Mouse (Mus musculus) megakaryocyte, embryonic 14.5 days (primary cell): ENCODE measurements around the gene Ttyh1. TPM values are rescaled to one million over a fixed set of nuclear protein-coding genes. Genes with fewer than 3 reads are reported as not detected.
"Not testable (repeated sequence)": the region's sequence is repeated elsewhere in the genome, so short reads cannot be mapped to it uniquely, and the experiment has no call there.

ENCODE experiments used
- H3K27me3 ChIP-seq: replicated peaks from 2 replicates; pipeline ENCODE3; 2012; ENCODE audit warnings: inconsistent platforms
- H3K36me3 ChIP-seq: replicated peaks from 2 replicates; pipeline ENCODE3; 2012; ENCODE audit warnings: low read length, inconsistent platforms, mixed read lengths
- H3K4me1 ChIP-seq: 2 replicates; pipeline ENCODE4 v1.6.1; 2012; ENCODE audit warnings: inconsistent platforms
- H3K4me3 ChIP-seq: replicated peaks from 2 replicates; pipeline ENCODE3; 2012; ENCODE audit warnings: moderate library complexity, mild to moderate bottlenecking, inconsistent platforms
- H3K9me3 ChIP-seq: 2 replicates; pipeline ENCODE4 v1.6.1; 2012; ENCODE audit warnings: inconsistent platforms
- FLI1 ChIP-seq: IDR thresholded peaks from 2 replicates; pipeline ENCODE4 v1.6.1; 2012; ENCODE audit warnings: low read length, inconsistent platforms, mixed read lengths
- GATA1 ChIP-seq: IDR thresholded peaks from 3 replicates; pipeline ENCODE4 v1.6.1; 2012; ENCODE audit warnings: mixed read lengths, low read length, inconsistent platforms, borderline replicate concordance
- polyA plus RNA-seq: library from polyadenylated mRNA; stranded (reverse); fragments of >175 nt; gene quantifications from 2 replicates; pipeline ENCODE4 v1.2.3, GENCODE M21; 2012; ENCODE audit warnings: low replicate concordance; ENCODE audit not compliant: insufficient read depth

Gene Ttyh1
- polyA plus RNA-seq, 1 experiment: not detected

DNA sequence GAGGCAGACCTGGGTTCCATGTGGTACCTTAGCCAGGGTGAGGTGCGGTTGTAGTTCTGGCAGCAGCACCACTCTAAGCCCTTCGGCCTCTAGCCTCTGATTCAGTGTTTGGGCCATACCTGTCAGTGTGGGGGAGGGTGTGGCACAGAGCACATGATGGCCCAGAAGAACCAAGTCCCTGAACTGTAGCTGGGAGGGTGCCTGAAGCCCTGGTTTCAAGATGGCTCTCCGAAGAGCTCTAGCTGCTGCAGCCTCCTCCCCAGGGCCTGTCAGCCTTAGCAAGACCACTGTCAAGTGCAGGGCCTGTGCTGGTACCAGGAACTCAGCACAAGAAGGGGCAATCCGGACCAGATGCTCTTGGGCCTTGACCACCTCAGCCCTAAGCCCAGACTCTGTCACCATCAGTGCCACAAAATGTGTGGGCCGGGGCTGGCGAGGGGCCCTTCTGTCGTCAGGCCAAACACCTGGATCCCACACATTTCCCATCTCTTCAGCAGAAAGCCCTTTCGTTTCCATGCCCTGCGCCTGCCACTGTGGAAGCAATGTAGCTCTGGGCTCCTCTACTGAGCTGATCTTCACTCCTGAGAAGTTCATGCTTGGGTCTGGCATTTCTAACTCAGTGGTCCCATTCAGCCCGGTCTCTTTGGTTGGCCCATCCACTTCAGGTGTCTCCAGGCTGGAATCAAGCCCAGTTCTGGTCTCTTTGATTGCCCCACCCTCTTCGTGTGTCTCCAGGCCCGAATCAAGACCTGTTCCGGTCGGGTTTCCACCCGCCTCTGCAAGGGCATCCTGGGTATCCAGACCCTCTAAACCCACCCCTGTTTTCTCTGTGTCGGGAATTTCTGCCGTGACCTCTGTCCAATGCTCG lies 29.4 kb downstream of the Ttyh1 start:
- Histone ChIP-seq H3K4me1 (peaks cover 88% of the 10 kb centered on the region), H3K27me3 (peaks cover 6% of the 10 kb centered on the region), H3K9me3 (no peaks in the 10 kb centered on the region), H3K36me3 (peaks cover 77% of the 10 kb centered on the region), H3K4me3 (peak overlapping the region; percentile 97)
- TF ChIP-seq FLI1 (no peak), GATA1 (no peak)

DNA sequence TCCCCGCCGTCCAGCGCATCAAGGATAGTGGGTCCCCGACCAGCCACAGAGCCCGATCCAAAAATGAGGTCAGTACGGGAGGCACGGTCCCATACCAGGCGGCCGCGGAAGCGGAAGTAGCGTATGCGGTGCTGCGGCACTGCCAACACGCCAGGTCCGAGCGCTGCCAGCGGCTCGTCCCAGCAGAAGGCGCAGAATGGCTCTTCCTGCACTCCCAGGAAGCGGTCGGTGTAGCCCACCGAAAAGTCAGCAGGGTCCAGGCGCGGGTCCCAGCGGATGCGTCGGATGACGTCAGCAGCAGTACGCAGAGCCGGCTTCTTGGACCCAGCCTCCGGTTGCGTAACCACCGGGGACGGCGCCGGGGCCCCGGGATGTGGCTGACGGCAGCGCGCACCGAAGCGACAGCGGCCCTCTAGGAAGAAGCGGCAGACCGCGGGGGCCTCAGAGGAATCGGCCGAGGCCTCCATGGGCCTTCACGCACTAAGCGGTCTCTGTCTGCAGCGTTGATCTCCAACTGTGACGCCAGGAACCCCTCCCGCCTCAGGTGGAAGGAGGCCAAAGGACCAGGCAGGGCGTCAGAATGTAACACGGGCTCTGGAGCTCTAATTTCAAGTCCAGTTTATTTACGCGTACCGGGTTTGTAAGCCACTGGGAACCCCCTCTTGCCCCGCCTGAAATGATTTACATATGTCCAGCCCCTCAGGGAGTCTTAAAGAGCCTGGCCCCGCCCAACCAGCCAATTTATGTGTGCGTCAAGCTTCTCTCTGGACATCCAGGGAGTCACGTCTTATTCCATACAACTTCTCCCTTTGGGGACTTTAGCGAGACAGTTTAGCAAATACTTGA lies 30.2 kb downstream of the Ttyh1 start:
- Histone ChIP-seq H3K9me3 (no peaks in the 10 kb centered on the region), H3K36me3 (peaks cover 75% of the 10 kb centered on the region), H3K4me1 (peaks cover 90% of the 10 kb centered on the region), H3K27me3 (peaks cover 6% of the 10 kb centered on the region), H3K4me3 (peak overlapping the region; percentile 97)
- TF ChIP-seq GATA1: no peak
- TF ChIP-seq FLI1: no peak

DNA sequence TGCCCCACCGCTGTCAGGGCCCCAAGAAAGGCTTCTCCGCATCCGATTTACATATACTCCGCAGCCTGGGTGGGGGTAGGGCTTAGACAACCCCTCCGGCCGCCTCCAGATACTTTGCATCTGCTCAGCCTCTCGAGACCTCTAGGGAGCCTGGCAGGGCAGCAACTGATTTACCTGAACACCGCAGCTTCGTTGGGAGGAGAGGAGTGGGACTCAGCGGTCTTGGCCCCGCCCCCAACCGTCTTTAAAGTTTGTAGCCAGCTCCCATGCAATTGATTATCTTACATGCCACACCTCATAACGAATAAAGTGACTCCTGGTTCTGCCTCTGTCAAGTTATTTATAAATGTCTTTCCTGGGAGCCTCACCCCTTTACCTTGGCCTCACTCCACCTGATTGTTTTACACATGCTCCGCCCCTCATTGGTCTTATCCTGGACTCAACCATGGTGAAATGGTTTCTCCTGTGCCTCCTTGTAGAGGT lies 30.9 kb downstream of the Ttyh1 start, which contains the start of gene Leng9:
Gene Leng9, minus strand, starts transcription at position 316 of the 483 bp plus-strand sequence.
- peaks cover 90% of the 10 kb centered on the region for H3K4me1 ChIP-seq

DNA sequence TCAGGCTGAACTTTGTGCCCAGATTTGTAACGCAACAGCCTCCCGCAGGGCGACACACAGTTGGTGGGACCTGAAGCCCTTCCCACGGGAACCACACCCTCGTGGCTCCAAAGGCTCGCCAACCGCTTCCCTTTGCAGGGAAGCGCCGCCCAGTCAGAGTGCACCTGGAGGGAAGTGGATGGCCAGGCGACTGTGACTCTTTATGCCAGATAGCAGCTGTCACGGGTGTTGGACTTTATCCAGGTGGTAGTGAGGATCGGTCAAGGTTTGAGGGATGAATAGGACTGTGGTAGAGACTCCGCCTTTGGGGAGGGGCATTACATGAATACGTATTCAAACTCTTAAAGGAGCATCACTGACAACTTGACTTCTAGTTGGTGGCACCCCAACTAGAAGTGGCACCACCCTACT lies 31.6 kb downstream of the Ttyh1 start:
- no peak for TF ChIP-seq FLI1
- TF ChIP-seq GATA1: no peak
- Histone ChIP-seq H3K36me3 (peaks cover 68% of the 10 kb centered on the region), H3K4me3 (peak overlapping the region; percentile 97), H3K4me1 (peaks cover 90% of the 10 kb centered on the region), H3K9me3 (no peaks in the 10 kb centered on the region), H3K27me3 (peaks cover 6% of the 10 kb centered on the region)

More for the DNA sequence above, 30.9 kb downstream of the Ttyh1 start, which contains the start of gene Leng9:
- TF ChIP-seq GATA1 (no peak), FLI1 (no peak)
- no peaks in the 10 kb centered on the region for H3K9me3 ChIP-seq
- peaks cover 6% of the 10 kb centered on the region for H3K27me3 ChIP-seq
- H3K4me3 ChIP-seq: peak within 1 kb of the TSS; percentile 97
- peaks cover 72% of the 10 kb centered on the region for H3K36me3 ChIP-seq

DNA sequence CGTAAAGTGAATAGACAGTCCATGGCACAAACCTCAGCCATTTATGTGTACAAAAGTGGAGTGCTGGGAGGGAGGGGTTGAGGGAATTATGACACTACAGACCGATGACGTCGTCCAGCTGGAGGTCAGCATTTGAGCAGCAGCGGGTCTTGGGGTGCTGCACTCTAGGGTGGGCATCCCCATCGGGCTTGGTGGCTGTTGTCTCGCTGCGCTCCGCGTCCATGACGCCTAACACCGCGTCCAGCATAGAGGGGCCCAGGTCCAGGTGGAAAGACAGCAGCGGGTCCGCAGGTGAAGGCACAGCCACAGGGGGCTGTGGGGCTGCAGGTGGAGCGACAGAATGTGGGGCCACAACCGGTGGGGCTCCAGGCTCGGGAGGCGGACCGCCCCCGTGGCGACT lies 32.0 kb downstream of the Ttyh1 start:
- Histone ChIP-seq H3K4me1 (peaks cover 89% of the 10 kb centered on the region), H3K36me3 (peaks cover 64% of the 10 kb centered on the region), H3K9me3 (no peaks in the 10 kb centered on the region), H3K27me3 (peaks cover 6% of the 10 kb centered on the region), H3K4me3 (peak overlapping the region; percentile 78)
- TF ChIP-seq FLI1 (no peak), GATA1 (no peak)

DNA sequence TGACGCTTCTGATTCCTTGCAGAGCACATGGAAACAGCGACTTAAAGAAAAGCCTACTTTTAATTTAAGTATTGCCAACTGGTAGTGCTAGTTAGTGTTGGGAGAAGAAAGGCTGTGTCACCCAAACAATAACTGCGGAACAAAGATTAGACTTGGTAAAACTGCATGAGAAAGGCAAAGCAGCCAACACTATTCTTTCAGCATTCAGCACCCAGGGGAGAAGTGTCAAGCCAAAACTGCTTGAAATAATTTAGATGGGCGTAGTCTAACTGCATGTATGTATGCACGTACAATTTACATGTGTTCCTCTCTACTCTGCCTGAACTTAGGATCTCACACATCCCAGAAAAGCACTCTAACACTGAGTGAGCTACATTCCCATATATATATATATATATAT lies 35.1 kb downstream of the Ttyh1 start:
- Histone ChIP-seq H3K9me3 (no peaks in the 10 kb centered on the region), H3K4me1 (peaks cover 60% of the 10 kb centered on the region), H3K27me3 (peaks cover 6% of the 10 kb centered on the region), H3K4me3 (peak overlapping the region; percentile 14), H3K36me3 (peaks cover 46% of the 10 kb centered on the region)
- TF ChIP-seq FLI1 (no peak), GATA1 (no peak)

DNA sequence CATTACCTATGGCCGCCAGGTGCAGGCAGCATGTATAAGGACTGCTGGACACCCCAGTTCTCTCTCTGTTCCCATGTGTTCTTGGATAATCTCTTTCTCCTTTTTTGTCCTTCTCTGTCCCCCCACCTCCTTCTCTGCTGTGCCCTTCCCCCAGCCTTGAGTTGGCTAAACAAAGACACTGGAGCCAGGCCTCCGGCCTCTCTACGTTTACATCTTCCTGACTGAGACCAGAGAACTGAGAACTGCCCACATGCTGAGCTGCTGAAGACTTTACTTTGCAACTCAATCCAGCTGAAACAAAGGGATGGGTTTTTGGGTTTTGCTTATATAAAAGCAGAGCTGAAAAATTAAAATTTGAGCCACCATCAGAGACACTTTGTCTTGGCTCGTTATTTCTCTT lies 35.8 kb downstream of the Ttyh1 start:
- H3K36me3 ChIP-seq: peaks cover 46% of the 10 kb centered on the region
- TF ChIP-seq GATA1: no peak

DNA sequence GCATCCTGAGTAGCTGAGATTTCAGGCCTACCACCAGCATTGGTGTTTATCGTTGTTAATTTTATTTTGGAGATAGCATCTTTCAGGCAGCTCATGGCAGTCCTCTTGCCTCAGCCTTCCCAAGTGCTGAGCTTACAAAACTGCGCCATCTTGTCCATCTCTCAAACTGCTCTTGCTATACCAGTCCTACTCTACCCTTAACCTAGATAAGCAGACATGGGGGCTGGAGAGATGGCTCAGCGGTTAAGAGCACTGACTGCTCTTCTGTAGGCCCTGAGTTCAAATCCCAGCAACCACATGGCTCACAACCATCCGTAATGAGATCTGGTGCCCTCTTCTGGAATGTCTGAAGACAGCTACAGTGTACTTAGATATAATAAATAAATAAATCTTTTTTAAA lies 42.4 kb downstream of the Ttyh1 start:
- not testable (repeated sequence) for H3K27me3 ChIP-seq, H3K9me3 ChIP-seq
- Histone ChIP-seq H3K36me3 (peaks cover 33% of the 10 kb centered on the region), H3K4me3 (peak overlapping the region; percentile 40), H3K4me1 (peaks cover 56% of the 10 kb centered on the region)

More for the DNA sequence above, 35.8 kb downstream of the Ttyh1 start:
- Histone ChIP-seq H3K9me3 (no peaks in the 10 kb centered on the region), H3K4me3 (peak overlapping the region; percentile 69), H3K27me3 (peaks cover 6% of the 10 kb centered on the region), H3K4me1 (peaks cover 58% of the 10 kb centered on the region)

DNA sequence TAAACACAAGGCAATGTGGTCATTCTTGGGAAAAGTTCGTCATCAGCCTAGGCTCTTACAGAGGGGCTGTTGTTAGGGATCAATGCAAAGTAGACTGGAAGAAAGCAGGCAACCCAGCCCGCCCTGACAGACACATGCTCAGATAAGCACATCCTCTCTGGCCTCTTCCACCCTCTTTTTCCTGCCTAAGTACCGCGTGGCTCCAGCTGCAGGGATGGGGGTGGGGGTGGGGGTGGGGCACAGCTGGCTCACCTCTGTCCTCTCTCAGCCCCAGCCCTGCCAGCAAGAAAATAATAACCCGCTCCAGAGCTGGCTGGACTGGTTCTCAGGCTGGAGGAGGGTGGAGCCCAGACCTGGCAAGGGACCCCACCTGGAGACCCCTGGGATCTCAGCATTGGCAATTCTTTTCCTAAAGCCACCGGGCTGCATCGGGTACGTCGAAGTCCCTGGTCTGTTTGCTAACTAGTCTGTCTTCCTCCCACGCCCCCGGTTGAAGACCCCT lies 44.4 kb downstream of the Ttyh1 start:
- Histone ChIP-seq H3K4me3 (peak overlapping the region; percentile 94), H3K4me1 (peaks cover 64% of the 10 kb centered on the region)

More for the DNA sequence above, 44.4 kb downstream of the Ttyh1 start:
- Histone ChIP-seq H3K9me3 (no peaks in the 10 kb centered on the region), H3K27me3 (no peaks in the 10 kb centered on the region), H3K36me3 (peaks cover 26% of the 10 kb centered on the region)
- TF ChIP-seq FLI1 (no peak), GATA1 (no peak)
